Mouse (Mus musculus) kidney, postnatal 0 days (tissue): ENCODE measurements around the gene Eif5b. TPM values are rescaled to one million over a fixed set of nuclear protein-coding genes. Genes with fewer than 3 reads are reported as not detected.
A peak's percentile ranks its signal among the peaks of the same experiment; 100 is the strongest.
"Not testable (repeated sequence)": the region's sequence is repeated elsewhere in the genome, so short reads cannot be mapped to it uniquely, and the experiment has no call there.

Experiments used
- ATAC-seq: fragments of 200-750 bp; cut with Nextera tagmentation; replicated peaks from 2 replicates; pipeline ENCODE4 v1.8.0; 2017; ENCODE audit warnings: low read depth, moderate number of reproducible peaks, moderate TSS enrichment, moderate library complexity; ENCODE audit not compliant: low FRiP score
- DNase-seq: peaks from one replicate; pipeline ENCODE4 v3.0.0-alpha.2; 2016; ENCODE audit warnings: low spot score
- H3K27ac ChIP-seq: fragments of 300-500 bp; sonication (generic); 2 replicates; pipeline ENCODE4 v1.5.1; 2014; ENCODE audit warnings: mild to moderate bottlenecking
- H3K27me3 ChIP-seq: fragments of 300-500 bp; sonication (generic); 2 replicates; pipeline ENCODE4 v1.6.1; 2014; ENCODE audit warnings: low read length, mixed read lengths; ENCODE audit not compliant: insufficient read depth
- H3K36me3 ChIP-seq: fragments of 300-500 bp; sonication (generic); 2 replicates; pipeline ENCODE4 v1.6.1; 2014; ENCODE audit warnings: low read length, mixed read lengths; ENCODE audit not compliant: insufficient read depth
- H3K4me1 ChIP-seq: fragments of 300-500 bp; sonication (generic); replicated peaks from 2 replicates; pipeline ENCODE4 v1.6.1; 2014; ENCODE audit warnings: antibody characterized with exemption, low read length, mixed read lengths; ENCODE audit not compliant: insufficient read depth
- H3K4me2 ChIP-seq: fragments of 300-500 bp; sonication (generic); 2 replicates; pipeline ENCODE4 v1.6.1; 2014; ENCODE audit warnings: mild to moderate bottlenecking, low read length, moderate library complexity, mixed read lengths
- H3K4me3 ChIP-seq: fragments of 300-500 bp; sonication (generic); replicated peaks from 2 replicates; pipeline ENCODE4 v1.5.1; 2014; ENCODE audit warnings: low read depth, low read length
- H3K9ac ChIP-seq: fragments of 300-500 bp; sonication (generic); 2 replicates; pipeline ENCODE4 v1.6.1; 2014; ENCODE audit warnings: low read depth, low read length
- H3K9me3 ChIP-seq: fragments of 300-500 bp; sonication (generic); replicated peaks from 2 replicates; pipeline ENCODE4 v1.6.1; 2016; ENCODE audit warnings: low read length, inconsistent platforms, mixed read lengths
- CTCF ChIP-seq: IDR thresholded peaks from 2 replicates; pipeline ENCODE4 v1.5.1; 2016; ENCODE audit warnings: antibody characterized with exemption, low read depth, mild to moderate bottlenecking, moderate library complexity
- WGBS: fragments of 180-500 bp; shearing (Covaris S2); extraction: QIAGEN DNeasy Blood & Tissue Kit; methylation state at CpG from one replicate; pipeline ENCODE4 v1.1.7; 2014; 5-methylcytosine and 5-hydroxymethylcytosine counted together
- polyA plus RNA-seq: library from polyadenylated mRNA; unstranded; fragments of >200 nt; fragmentation: Nextera tagmentation; extraction: Ambion mirVana; gene quantifications from 2 replicates; pipeline ENCODE4 v1.2.1, GENCODE M21; 2015

Eif5b gene
- polyA plus RNA-seq, 1 experiment from 2014 or later: 21.8 TPM

- Histone ChIP-seq H3K27me3 (no peaks in the 10 kb centered on the region), H3K9ac (no peak overlapping the region), H3K27ac (no peak overlapping the region), H3K4me2 (no peak overlapping the region), H3K9me3 (no peaks in the 10 kb centered on the region), H3K4me3 (no peak overlapping the region), H3K36me3 (peaks cover 73% of the 10 kb centered on the region), H3K4me1 (no peaks in the 10 kb centered on the region)
- 67% methylated on average over 4 of the region's 4 CpGs for WGBS
- ATAC-seq: no peak
- no peak for DNase-seq
- no peak for TF ChIP-seq CTCF
Observed at GRCm38 (mm10) chr1:38049562-38049961, 51.8 kb downstream of the Eif5b start.

DNA sequence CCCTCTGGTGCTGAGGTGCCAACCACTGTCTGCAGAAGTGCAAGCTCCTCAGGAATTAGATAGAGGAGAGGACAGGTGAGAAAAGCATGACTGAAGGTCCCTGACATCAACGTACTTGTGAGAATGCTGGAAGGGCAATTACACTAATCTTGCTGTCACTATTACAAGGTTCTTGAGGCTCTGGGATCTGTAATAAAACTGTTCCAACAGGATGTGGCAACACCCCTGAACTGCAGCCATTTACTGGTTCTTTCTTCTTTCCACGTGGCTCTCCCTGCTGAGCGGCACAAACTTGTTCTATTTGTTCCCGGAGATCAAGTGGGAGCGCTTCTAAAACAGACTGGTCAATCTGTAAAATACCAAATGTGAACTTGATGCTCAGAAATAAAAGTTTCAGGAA is 57.4 kb downstream of the Eif5b start:
- H3K4me2 ChIP-seq: no peak overlapping the region
- no peak overlapping the region for H3K9ac ChIP-seq
- H3K27me3 ChIP-seq: no peaks in the 10 kb centered on the region
- H3K4me1 ChIP-seq: no peaks in the 10 kb centered on the region
- TF ChIP-seq CTCF: no peak
- H3K9me3 ChIP-seq: no peaks in the 10 kb centered on the region
- 65% methylated on average over 5 of the region's 5 CpGs for WGBS
- DNase-seq (no peak), ATAC-seq (no peak)
- no peak overlapping the region for H3K27ac ChIP-seq
- H3K4me3 ChIP-seq: no peak overlapping the region
- peaks cover 59% of the 10 kb centered on the region for H3K36me3 ChIP-seq

DNA sequence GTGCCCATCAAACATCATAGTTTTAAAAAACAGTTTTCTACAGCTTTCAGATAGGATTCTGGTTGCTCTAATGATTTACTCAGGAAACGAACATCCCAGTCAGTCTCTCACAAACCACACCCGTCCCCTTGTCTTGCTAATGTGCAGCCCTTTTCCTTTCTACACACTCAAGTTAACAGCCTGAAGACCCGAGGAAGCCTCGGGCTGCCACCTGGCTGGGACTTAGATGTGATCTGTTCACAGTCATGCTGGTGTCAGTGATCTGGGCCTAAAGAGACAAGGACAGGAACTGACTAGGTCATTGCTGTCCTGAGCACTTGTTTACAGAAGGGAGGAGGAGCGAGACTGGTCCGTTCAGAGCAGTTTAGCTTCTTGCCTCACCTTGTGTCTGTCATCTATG is 60.6 kb downstream of the Eif5b start:
- Histone ChIP-seq H3K9me3 (no peaks in the 10 kb centered on the region), H3K4me2 (no peak overlapping the region), H3K4me3 (no peak overlapping the region), H3K9ac (no peak overlapping the region), H3K27ac (no peak overlapping the region), H3K27me3 (no peaks in the 10 kb centered on the region), H3K4me1 (no peaks in the 10 kb centered on the region), H3K36me3 (peaks cover 46% of the 10 kb centered on the region)
- 78% methylated on average over 6 of the region's 6 CpGs for WGBS
- ATAC-seq: no peak
- no peak for DNase-seq
- TF ChIP-seq CTCF: no peak

- H3K4me3 ChIP-seq, H3K9ac ChIP-seq, H3K9me3 ChIP-seq, DNase-seq, H3K4me1 ChIP-seq, H3K27me3 ChIP-seq, H3K27ac ChIP-seq, ATAC-seq, H3K4me2 ChIP-seq: not testable (repeated sequence)
- H3K36me3 ChIP-seq: peaks cover 41% of the 10 kb centered on the region; the same call in 1 of the 2 replicates
- 84% methylated on average over 2 of the region's 2 CpGs for WGBS
Observed at GRCm38 (mm10) chr1:38062156-38062555, 64.3 kb downstream of the Eif5b start.

GRCm38 (mm10) chr1:38067276-38067675 is 69.5 kb downstream of the Eif5b start:
- no peak overlapping the region for H3K4me2 ChIP-seq
- WGBS: 93% methylated on average over 10 of the region's 10 CpGs
- no peak overlapping the region for H3K4me3 ChIP-seq
- TF ChIP-seq CTCF: no peak
- no peak overlapping the region for H3K27ac ChIP-seq
- H3K27me3 ChIP-seq: no peaks in the 10 kb centered on the region
- ATAC-seq (no peak), DNase-seq (no peak)
- H3K9ac ChIP-seq: no peak overlapping the region
- H3K9me3 ChIP-seq: no peaks in the 10 kb centered on the region
- H3K36me3 ChIP-seq: peaks cover 48% of the 10 kb centered on the region
- no peaks in the 10 kb centered on the region for H3K4me1 ChIP-seq

- no peaks in the 10 kb centered on the region for H3K9me3 ChIP-seq
- no peaks in the 10 kb centered on the region for H3K27me3 ChIP-seq
- H3K27ac ChIP-seq: no peak overlapping the region
- H3K36me3 ChIP-seq: peaks cover 36% of the 10 kb centered on the region
- 89% methylated on average over 8 of the region's 8 CpGs for WGBS
- no peak overlapping the region for H3K4me3 ChIP-seq
- no peak overlapping the region for H3K4me2 ChIP-seq
- no peak for ATAC-seq
- TF ChIP-seq CTCF: no peak
- DNase-seq: no peak
- H3K4me1 ChIP-seq: no peaks in the 10 kb centered on the region
- no peak overlapping the region for H3K9ac ChIP-seq
Observed at GRCm38 (mm10) chr1:38071326-38071725, 73.5 kb downstream of the Eif5b start.

- no peak overlapping the region for H3K4me2 ChIP-seq
- H3K27me3 ChIP-seq: no peaks in the 10 kb centered on the region
- no peak for TF ChIP-seq CTCF
- H3K27ac ChIP-seq: no peak overlapping the region
- H3K9me3 ChIP-seq: no peaks in the 10 kb centered on the region
- peak; percentile 4 for DNase-seq
- H3K36me3 ChIP-seq: peaks cover 25% of the 10 kb centered on the region
- no peak for ATAC-seq
- no peak overlapping the region for H3K9ac ChIP-seq
- 61% methylated on average over 8 of the region's 8 CpGs for WGBS
- H3K4me3 ChIP-seq: no peak overlapping the region
- no peaks in the 10 kb centered on the region for H3K4me1 ChIP-seq
Observed at GRCm38 (mm10) chr1:38081316-38081715, 83.5 kb downstream of the Eif5b start.
